Mouse (Mus musculus): Measurements from ENCODE around the gene Hao2. TPM values are rescaled to one million over a fixed set of nuclear protein-coding genes. Genes with fewer than 3 reads are reported as not detected.

The Hao2 gene
- polyA plus RNA-seq, 1 experiment from 2014 or later: not detected

- H3K9me3 ChIP-seq (ENCODE audit: control insufficient read depth, low read length): no peaks in the 10 kb centered on the region
- no peak for DNase-seq (ENCODE audit: low spot score, missing footprints)
- no peak overlapping the region for H3K9ac ChIP-seq (ENCODE audit: low read length)
- 88% methylated on average over 3 of the region's 3 CpGs for WGBS
- ATAC-seq (ENCODE audit: low FRiP score): no peak
- no peak overlapping the region for H3K27ac ChIP-seq (ENCODE audit: low read depth, low read length)
- no peak overlapping the region for H3K4me2 ChIP-seq
- H3K36me3 ChIP-seq (ENCODE audit: control insufficient read depth, insufficient read depth, low read length): no peaks in the 10 kb centered on the region
- H3K4me1 ChIP-seq (ENCODE audit: control insufficient read depth, insufficient read depth, low read length): no peaks in the 10 kb centered on the region
- H3K4me3 ChIP-seq (ENCODE audit: low read depth, low read length): no peak overlapping the region
- H3K27me3 ChIP-seq (ENCODE audit: control insufficient read depth, insufficient read depth, low read length): no peaks in the 10 kb centered on the region
These were observed 27.4 kb upstream of the Hao2 start for GRCm38 (mm10) chr3:98920417-98920816.

GRCm38 (mm10) chr3:98917260-98917659, 24.2 kb upstream of the Hao2 start:
- no peak overlapping the region for H3K4me2 ChIP-seq
- H3K27me3 ChIP-seq (ENCODE audit: control insufficient read depth, insufficient read depth, low read length): no peaks in the 10 kb centered on the region
- no peak for ATAC-seq (ENCODE audit: low FRiP score)
- H3K36me3 ChIP-seq (ENCODE audit: control insufficient read depth, insufficient read depth, low read length): no peaks in the 10 kb centered on the region
- no peak overlapping the region for H3K27ac ChIP-seq (ENCODE audit: low read depth, low read length)
- H3K4me1 ChIP-seq (ENCODE audit: control insufficient read depth, insufficient read depth, low read length): no peaks in the 10 kb centered on the region
- WGBS: 86% methylated on average over 1 of the region's 1 CpGs
- H3K9ac ChIP-seq (ENCODE audit: low read length): no peak overlapping the region
- no peak overlapping the region for H3K4me3 ChIP-seq (ENCODE audit: low read depth, low read length)
- DNase-seq (ENCODE audit: low spot score, missing footprints): no peak
- no peaks in the 10 kb centered on the region for H3K9me3 ChIP-seq (ENCODE audit: control insufficient read depth, low read length)

- H3K4me2 ChIP-seq: no peak overlapping the region
- no peak overlapping the region for H3K4me3 ChIP-seq (ENCODE audit: low read depth, low read length)
- H3K36me3 ChIP-seq (ENCODE audit: control insufficient read depth, insufficient read depth, low read length): no peaks in the 10 kb centered on the region
- no peak for DNase-seq (ENCODE audit: low spot score, missing footprints)
- no peak overlapping the region for H3K27ac ChIP-seq (ENCODE audit: low read depth, low read length)
- no peak for ATAC-seq (ENCODE audit: low FRiP score)
- no peak overlapping the region for H3K9ac ChIP-seq (ENCODE audit: low read length)
- H3K9me3 ChIP-seq (ENCODE audit: control insufficient read depth, low read length): no peaks in the 10 kb centered on the region
- WGBS: 88% methylated on average over 2 of the region's 2 CpGs
- no peaks in the 10 kb centered on the region for H3K4me1 ChIP-seq (ENCODE audit: control insufficient read depth, insufficient read depth, low read length)
- H3K27me3 ChIP-seq (ENCODE audit: control insufficient read depth, insufficient read depth, low read length): no peaks in the 10 kb centered on the region
These were observed 23.8 kb upstream of the Hao2 start for GRCm38 (mm10) chr3:98916856-98917255.

- H3K36me3 ChIP-seq (ENCODE audit: control insufficient read depth, insufficient read depth, low read length): no peaks in the 10 kb centered on the region
- H3K4me3 ChIP-seq (ENCODE audit: low read depth, low read length): no peak overlapping the region
- no peak overlapping the region for H3K9ac ChIP-seq (ENCODE audit: low read length)
- no peaks in the 10 kb centered on the region for H3K4me1 ChIP-seq (ENCODE audit: control insufficient read depth, insufficient read depth, low read length)
- no peaks in the 10 kb centered on the region for H3K9me3 ChIP-seq (ENCODE audit: control insufficient read depth, low read length)
- 9% methylated on average over 4 of the region's 4 CpGs for WGBS
- DNase-seq (ENCODE audit: low spot score, missing footprints): peak; percentile 95
- H3K4me2 ChIP-seq: no peak overlapping the region
- H3K27ac ChIP-seq (ENCODE audit: low read depth, low read length): no peak overlapping the region
- H3K27me3 ChIP-seq (ENCODE audit: control insufficient read depth, insufficient read depth, low read length): no peaks in the 10 kb centered on the region
- peak; percentile 65 for ATAC-seq (ENCODE audit: low FRiP score)
These were observed 22.6 kb upstream of the Hao2 start for GRCm38 (mm10) chr3:98915659-98916058.

GRCm38 (mm10) chr3:98913591-98913990, 20.6 kb upstream of the Hao2 start:
- Histone ChIP-seq H3K4me1 (ENCODE audit: control insufficient read depth, insufficient read depth, low read length) (no peaks in the 10 kb centered on the region), H3K27me3 (ENCODE audit: control insufficient read depth, insufficient read depth, low read length) (no peaks in the 10 kb centered on the region), H3K4me2 (no peak overlapping the region), H3K9ac (ENCODE audit: low read length) (no peak overlapping the region), H3K9me3 (ENCODE audit: control insufficient read depth, low read length) (no peaks in the 10 kb centered on the region), H3K4me3 (ENCODE audit: low read depth, low read length) (no peak overlapping the region), H3K27ac (ENCODE audit: low read depth, low read length) (no peak overlapping the region), H3K36me3 (ENCODE audit: control insufficient read depth, insufficient read depth, low read length) (no peaks in the 10 kb centered on the region)
- no peak for DNase-seq (ENCODE audit: low spot score, missing footprints)
- WGBS: 77% methylated on average over 6 of the region's 6 CpGs
- ATAC-seq (ENCODE audit: low FRiP score): no peak

GRCm38 (mm10) chr3:98897606-98898005, 4.6 kb upstream of the Hao2 start:
- ATAC-seq (ENCODE audit: low FRiP score) (no peak), DNase-seq (ENCODE audit: low spot score, missing footprints) (no peak)
- Histone ChIP-seq H3K36me3 (ENCODE audit: control insufficient read depth, insufficient read depth, low read length) (no peaks in the 10 kb centered on the region), H3K4me2 (no peak overlapping the region), H3K9me3 (ENCODE audit: control insufficient read depth, low read length) (no peaks in the 10 kb centered on the region), H3K9ac (ENCODE audit: low read length) (no peak overlapping the region), H3K4me3 (ENCODE audit: low read depth, low read length) (no peak overlapping the region), H3K27ac (ENCODE audit: low read depth, low read length) (no peak overlapping the region), H3K4me1 (ENCODE audit: control insufficient read depth, insufficient read depth, low read length) (no peaks in the 10 kb centered on the region), H3K27me3 (ENCODE audit: control insufficient read depth, insufficient read depth, low read length) (no peaks in the 10 kb centered on the region)
- 91% methylated on average over 2 of the region's 2 CpGs for WGBS

GRCm38 (mm10) chr3:98895071-98895601, 2.1 kb upstream of the Hao2 start:
- WGBS: 46% methylated on average over 10 of the region's 10 CpGs
- ATAC-seq (ENCODE audit: low FRiP score): peak; percentile 42

GRCm38 (mm10) chr3:98890430-98890829, 2.6 kb downstream of the Hao2 start:
- Histone ChIP-seq H3K36me3 (ENCODE audit: control insufficient read depth, insufficient read depth, low read length) (no peaks in the 10 kb centered on the region), H3K9ac (ENCODE audit: low read length) (no peak overlapping the region), H3K4me3 (ENCODE audit: low read depth, low read length) (no peak overlapping the region), H3K4me2 (no peak overlapping the region), H3K27me3 (ENCODE audit: control insufficient read depth, insufficient read depth, low read length) (no peaks in the 10 kb centered on the region), H3K4me1 (ENCODE audit: control insufficient read depth, insufficient read depth, low read length) (no peaks in the 10 kb centered on the region), H3K9me3 (ENCODE audit: control insufficient read depth, low read length) (no peaks in the 10 kb centered on the region), H3K27ac (ENCODE audit: low read depth, low read length) (no peak overlapping the region)
- DNase-seq (ENCODE audit: low spot score, missing footprints) (no peak), ATAC-seq (ENCODE audit: low FRiP score) (no peak)
- 87% methylated on average over 4 of the region's 4 CpGs for WGBS

More at GRCm38 (mm10) chr3:98895071-98895601, 2.1 kb upstream of the Hao2 start:
- Histone ChIP-seq H3K4me3 (ENCODE audit: low read depth, low read length) (no peak overlapping the region), H3K9ac (ENCODE audit: low read length) (no peak overlapping the region), H3K27ac (ENCODE audit: low read depth, low read length) (no peak overlapping the region), H3K4me2 (no peak overlapping the region), H3K36me3 (ENCODE audit: control insufficient read depth, insufficient read depth, low read length) (no peaks in the 10 kb centered on the region), H3K4me1 (ENCODE audit: control insufficient read depth, insufficient read depth, low read length) (no peaks in the 10 kb centered on the region), H3K9me3 (ENCODE audit: control insufficient read depth, low read length) (no peaks in the 10 kb centered on the region), H3K27me3 (ENCODE audit: control insufficient read depth, insufficient read depth, low read length) (no peaks in the 10 kb centered on the region)
- DNase-seq (ENCODE audit: low spot score, missing footprints): peak; percentile 85

- H3K27me3 ChIP-seq (ENCODE audit: control insufficient read depth, insufficient read depth, low read length): no peaks in the 10 kb centered on the region
- no peak for ATAC-seq (ENCODE audit: low FRiP score)
- WGBS: 75% methylated on average over 2 of the region's 2 CpGs
- no peaks in the 10 kb centered on the region for H3K4me1 ChIP-seq (ENCODE audit: control insufficient read depth, insufficient read depth, low read length)
- no peak overlapping the region for H3K4me2 ChIP-seq
- H3K9me3 ChIP-seq (ENCODE audit: control insufficient read depth, low read length): no peaks in the 10 kb centered on the region
- no peak overlapping the region for H3K27ac ChIP-seq (ENCODE audit: low read depth, low read length)
- DNase-seq (ENCODE audit: low spot score, missing footprints): no peak
- no peak overlapping the region for H3K4me3 ChIP-seq (ENCODE audit: low read depth, low read length)
- H3K9ac ChIP-seq (ENCODE audit: low read length): no peak overlapping the region
- no peaks in the 10 kb centered on the region for H3K36me3 ChIP-seq (ENCODE audit: control insufficient read depth, insufficient read depth, low read length)
These were observed 4.8 kb downstream of the Hao2 start for GRCm38 (mm10) chr3:98888206-98888605.

All from midbrain, embryonic 11.5 days (tissue).